Mouse (Mus musculus): Measurements from ENCODE around the gene Mafg.
A peak's percentile ranks its signal among the peaks of the same experiment; 100 is the strongest.

Gene Mafg

DNA sequence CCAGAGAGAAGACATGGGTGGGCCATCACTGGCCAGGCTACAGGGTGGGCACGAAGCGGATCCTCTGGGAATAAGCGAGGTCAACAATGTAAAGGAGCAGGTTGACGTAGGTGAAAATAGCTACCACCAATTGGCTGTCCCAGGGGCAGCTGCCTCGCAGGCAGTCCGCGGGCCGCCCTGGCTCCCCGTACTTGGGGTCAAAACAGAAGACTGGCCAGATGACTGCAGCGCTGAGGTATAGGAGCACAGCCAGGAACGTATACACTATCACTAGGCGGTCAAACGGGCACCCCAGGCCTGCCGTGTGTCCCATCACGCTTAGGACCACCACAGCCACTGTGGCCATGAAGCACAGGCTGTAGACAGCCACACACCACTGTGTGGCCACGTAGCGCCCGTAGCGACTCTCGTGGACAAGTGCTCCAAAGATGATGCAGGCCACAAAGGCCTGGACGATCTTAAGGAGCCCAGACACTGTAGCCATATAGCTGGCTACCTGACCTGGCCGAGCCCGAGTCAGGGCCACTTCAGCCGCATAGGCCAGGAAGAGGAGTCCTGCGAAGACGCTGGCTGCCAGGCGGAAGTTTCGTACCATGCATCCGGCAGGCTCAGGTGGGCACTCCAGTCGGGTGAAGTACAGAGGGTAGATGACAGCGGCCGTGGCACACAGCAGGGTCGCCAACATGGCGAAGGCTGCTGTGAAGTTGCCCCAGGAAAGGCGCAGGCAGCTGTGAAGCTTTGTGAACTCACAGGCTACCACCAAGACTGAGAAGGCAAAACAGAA lies 13.8 kb upstream of the Mafg start:
- no peak for DNase-seq (ENCODE audit: low read depth)

DNA sequence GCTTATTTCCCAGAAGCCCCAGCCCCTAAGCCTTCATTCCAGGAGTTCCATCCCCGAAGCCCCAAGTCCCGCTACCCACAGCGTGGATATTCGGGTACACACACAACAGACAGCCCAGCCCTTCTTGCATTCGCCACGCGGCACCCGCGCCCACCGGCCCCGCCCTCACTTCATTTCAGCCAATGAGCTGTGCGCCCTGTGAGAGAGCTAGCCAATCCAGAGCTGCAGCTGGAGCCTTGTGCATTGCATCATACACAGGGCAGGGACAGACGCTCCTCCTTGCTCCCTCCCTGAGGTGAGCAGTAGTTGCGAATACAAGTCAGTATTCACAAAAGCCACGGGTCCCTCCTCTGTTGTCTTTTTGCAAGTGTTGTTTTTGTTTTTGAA lies 10.2 kb upstream of the Mafg start, which contains the start of gene Pycr1:
TSS of gene Pycr1 (minus strand) at position 169 of the 387 bp plus-strand sequence.
- DNase-seq (ENCODE audit: low read depth): peak; percentile 90

DNA sequence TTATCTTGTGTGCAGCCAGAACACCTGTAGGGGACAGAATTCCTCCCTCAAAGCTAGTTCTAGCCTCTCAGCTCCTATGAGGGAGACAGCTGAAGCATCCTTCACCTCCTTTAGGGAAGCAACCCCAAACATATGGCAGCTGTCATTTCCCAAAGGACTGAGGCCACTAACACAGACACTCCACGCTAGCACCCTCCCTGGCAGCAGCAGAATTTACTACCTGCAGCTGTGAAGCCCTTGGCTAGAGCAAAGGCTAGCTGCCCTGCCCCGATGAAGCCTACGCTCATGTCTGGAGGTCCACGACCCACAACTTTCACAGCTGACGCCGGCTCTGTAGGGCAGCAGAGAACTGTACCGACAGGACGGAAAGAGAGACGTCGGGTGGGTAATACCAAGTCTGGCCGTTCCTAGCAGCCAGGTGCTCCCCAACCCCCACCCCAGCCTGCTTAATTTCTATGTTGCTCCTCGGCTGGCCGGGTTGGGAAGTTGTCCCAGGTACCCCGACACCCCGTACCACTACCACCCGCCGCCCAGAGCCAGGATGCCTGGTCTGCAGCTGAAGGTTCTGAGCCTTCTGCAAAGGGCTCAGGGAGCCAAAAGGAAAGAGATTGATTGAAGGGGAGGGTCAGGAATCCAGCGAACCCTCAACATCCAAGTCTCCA lies 9.7 kb upstream of the Mafg start:
- DNase-seq (ENCODE audit: low read depth): no peak

DNA sequence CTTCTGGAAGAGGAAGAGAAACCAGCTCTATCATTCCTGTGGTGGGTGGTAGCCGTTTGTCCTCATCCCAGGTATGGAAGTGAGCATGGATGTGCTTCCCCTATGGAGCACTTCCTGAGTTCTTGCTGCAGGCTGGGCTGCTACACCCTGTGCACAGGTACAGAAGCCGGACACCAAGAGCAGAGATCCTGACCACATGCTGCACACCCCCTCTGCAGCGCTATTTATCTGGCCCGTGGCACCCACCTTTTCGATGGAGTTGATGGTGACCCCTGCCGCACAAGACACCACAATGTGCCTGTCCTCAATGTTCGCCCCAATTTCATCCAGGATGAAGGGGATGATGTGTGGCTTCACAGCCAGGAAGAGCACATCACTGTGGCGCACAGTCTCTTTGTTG lies 8.5 kb upstream of the Mafg start:
- DNase-seq (ENCODE audit: low read depth): no peak

DNA sequence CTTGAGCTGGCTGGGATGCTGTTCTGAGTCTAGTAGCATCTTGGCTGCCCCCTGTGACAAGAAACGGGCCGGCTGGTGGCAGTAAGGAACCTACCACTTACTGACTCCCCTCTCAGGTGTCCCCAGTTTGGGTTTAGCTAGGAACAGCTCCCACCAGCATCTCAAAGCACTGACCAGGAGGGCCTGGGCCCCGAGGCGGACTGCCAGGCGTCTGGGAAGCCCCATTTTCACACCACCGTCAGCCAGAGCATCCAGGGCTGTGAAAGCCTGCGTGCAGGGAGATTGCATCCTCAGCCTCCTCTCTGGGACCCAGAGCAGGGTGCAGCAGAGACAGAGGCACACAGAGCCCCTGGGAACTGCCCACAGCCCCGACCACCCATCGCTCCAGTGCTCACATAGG lies 7.9 kb upstream of the Mafg start:
- DNase-seq (ENCODE audit: low read depth): no peak

DNA sequence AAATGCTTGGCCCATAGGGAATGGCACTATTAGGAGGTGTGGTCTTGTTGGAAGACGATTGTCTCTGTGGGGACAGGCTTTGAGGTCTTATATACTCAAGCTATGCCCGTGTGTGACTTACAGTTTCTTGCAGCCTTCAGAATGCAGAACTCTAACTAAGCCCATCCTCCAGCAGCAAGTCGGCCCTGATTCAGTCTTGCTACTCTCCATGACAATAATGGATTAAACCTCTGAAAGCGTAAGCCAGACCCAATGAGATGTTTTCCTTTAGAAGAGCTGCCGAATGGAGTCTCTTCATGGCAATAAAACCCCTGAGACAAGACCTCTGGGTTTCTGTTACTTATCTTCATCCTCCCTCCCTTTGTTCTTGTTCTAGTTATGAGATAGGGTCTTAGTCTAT lies 1.4 kb upstream of the Mafg start:
- DNase-seq (ENCODE audit: low read depth): no peak

DNA sequence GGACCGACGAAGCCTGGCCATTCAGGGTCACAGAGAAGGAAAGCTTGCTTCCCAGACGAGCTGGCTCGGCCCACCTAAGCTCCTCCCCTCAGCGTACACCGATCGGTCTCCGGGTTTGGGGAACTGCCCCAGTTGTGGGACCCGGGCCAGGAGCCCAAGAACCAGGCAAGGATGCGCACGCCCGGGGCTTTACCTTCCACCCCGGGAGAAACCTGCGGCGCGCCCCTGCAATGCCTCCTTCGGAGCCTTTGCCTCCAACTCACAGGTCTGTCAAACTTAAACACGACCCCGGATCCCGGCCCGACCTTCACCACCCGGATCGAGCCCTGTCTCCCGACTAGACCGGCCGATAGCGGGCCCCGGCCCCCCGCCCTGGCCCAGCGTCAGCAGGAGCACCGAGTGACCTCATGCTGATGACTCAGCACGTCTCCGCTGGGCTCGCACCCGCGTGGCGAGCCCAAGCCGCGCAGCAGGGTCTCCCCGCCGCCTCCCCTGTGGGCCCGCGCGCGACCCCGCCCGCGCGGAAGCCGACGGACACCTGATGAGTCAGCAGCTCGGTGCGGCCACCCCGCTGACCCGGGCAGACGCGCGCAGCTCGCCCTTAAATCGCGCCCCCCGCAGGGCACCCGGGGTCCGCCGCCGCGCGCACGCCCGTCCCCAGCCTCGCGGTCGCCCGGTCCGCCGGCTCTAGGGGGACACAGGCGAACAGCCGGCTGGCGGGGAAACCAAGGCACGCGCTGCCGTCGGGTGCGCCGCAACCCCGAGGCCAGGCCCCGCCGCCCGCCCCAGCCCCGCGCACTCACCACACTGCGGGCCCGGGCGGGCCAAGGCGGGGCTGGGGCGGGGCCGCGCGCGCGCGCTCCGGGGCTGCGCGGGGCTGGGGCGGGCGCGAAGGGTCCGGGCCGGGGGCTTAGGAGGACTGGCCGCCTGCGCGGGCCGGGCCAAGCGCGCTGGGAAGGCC lies 561 bp downstream of the Mafg start:
- peak; percentile 43 for DNase-seq (ENCODE audit: low read depth)

DNA sequence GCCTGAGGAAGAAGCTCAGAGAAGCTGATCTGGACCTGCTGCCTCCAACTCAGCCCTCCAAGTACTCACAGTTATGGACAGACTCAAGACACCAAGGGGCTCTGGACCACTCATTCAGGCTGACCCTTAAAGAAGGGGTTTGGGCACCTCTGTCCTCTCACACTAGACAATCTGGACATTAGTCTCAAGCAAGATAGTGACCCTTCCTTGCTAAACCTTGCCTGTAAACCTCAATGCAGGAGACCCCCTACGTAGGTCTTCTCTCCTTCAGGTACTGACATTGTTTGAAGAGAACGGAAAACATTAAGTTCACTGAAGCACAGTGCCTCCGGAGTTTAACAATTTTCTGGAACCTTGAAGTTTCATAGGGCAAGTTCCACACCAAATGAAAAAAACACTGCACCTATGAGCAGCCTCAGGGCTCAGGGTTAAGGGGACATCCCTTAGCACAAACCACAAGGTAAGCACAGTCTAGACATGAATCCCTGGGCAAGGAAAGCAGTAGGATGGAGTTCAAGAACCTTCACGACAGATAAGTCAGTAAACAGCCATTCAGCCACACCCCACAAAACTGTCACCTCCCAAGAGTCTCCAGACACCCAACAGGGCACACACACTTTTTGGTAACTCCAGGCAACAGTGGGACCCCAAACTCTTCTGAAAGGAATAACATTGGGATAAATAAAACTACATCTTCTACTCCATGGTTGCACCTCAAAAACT lies 1.5 kb downstream of the Mafg start:
- DNase-seq (ENCODE audit: low read depth): no peak

DNA sequence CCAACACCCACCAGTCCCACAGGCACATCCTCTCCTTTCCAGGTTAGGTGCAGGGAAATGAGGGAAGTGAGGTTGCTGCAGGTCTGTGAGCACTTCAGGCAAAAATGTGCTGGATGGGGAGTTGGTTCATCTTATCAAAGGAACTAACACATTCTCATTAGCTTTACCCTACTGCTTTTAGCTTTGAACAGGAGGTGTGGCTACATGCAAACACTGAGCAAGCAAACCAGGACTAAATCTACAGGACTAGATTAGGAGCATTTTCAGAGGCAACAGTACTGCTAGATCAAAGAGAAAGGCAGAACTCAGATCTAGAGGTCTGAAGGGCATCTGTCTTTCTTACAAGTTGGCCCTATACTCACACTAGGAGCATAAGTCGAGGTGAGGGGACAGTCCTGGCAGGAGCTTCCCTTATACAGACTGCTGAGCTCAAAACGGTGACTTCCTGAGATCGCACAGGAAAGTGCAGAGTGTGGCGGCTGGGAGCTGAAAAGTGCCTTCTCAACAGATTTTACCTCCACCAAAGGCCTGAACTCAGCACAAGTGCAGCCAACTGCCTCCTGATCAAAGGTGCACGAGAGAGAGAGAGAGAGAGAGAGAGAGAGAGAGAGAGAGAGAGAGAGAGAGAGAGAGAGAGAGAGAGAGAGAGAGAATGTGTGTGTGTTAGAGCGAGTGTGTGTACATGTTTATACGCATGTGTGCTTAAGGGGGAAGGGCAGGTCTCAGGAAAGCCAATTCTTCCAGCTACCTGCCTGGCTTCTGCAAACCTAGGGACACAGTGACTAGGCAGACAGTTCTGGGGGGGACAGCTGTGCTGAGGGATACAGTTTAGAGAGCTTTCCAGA lies 2.3 kb downstream of the Mafg start:
- no peak for DNase-seq (ENCODE audit: low read depth)

DNA sequence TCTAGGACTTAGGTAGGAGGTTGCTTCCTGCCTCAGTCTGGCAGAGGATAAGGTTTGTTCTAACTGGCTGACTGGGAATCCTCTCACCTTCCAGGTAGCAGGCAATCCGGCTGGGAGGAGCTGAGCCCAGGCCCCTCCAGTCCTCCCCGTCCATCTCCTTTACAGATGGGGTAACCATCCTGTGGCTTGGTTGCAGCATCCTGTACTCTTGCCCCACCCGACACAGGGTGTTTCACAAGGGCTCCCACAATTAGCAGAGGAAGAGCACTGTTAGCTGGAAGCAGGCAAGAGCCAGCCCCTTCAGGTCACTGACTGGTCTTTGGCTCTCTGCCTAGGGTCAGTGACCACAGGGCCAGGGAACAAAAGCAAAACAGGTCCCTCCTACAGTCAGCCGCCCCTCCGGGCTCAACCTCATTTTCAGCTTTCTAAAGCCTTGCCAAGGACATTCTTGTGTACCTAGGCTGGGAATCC lies 3.0 kb downstream of the Mafg start:
- DNase-seq (ENCODE audit: low read depth): no peak

DNA sequence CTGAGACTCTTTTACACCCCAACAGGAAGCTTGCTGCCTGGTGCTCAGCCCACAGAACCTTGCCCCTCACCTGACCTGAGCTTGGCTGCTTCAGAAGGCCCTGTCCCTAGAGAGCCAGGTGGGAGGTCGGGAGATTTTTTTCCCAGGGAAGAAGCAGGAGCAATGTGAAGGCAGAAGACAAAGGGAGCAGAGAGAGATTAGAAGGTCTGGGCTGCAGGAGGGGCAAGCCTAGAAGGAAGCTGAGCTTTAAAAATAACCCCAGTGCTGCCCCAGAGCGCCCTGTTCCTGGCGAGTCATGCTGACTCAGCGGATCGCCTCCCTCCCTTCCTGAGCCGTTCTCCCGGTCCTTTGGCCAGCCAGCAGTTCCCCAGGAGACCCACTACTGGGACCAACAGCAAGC lies 3.5 kb downstream of the Mafg start:
- no peak for DNase-seq (ENCODE audit: low read depth)

DNA sequence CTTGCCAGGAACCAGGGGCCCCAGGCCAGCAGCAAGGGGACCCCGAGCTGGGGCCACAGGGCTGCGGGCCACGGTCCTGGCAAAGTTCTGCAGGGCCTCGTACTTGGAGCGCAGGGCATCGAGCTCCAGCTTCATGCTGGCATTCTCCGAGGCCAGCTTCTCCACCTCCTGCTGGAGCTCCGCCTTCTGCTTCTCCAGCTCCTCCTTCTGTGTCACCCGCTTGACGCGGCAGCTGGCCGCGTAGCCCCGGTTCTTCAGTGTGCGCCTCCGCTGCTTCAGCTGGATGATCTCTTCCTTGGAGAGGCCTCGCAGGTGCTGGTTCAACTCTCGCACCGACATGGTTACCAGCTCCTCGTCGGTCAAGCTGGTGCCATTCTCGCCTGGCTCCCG lies 4.1 kb downstream of the Mafg start:
- no peak for DNase-seq (ENCODE audit: low read depth)

DNA sequence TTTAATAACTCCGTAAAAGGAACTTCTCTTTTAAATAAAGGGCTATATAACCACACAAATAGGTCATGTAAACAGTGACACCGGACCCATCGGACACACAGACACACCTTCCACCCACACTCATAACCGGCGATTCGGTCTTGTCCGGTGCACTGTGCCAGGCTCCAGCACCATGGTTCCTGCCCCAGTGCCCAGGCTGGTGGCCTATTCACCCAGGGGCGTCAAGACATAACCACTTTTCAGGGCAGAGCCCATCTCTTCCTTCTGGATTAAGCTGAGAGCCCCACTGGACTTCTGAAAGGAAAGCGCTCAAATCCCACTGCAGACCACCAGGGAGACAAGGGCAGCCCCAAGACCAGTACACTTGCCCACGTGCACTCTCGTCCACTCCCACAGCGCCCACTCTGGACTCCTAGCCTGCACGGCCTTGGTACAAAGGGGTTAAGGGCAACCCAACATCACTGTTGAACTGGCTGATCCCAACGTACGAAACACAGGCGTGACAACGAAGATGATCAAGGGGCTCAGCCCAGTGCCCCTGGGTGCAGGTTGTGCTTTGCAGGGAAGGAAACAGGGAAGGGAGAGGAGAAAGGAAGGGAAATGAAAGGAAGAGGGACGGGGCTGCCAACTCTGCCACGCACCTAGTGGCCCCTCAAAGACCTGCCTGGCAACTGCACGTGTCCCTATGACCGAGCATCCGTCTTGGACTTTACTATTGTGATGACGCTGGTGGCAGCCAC lies 4.6 kb downstream of the Mafg start:
- DNase-seq (ENCODE audit: low read depth): no peak

DNA sequence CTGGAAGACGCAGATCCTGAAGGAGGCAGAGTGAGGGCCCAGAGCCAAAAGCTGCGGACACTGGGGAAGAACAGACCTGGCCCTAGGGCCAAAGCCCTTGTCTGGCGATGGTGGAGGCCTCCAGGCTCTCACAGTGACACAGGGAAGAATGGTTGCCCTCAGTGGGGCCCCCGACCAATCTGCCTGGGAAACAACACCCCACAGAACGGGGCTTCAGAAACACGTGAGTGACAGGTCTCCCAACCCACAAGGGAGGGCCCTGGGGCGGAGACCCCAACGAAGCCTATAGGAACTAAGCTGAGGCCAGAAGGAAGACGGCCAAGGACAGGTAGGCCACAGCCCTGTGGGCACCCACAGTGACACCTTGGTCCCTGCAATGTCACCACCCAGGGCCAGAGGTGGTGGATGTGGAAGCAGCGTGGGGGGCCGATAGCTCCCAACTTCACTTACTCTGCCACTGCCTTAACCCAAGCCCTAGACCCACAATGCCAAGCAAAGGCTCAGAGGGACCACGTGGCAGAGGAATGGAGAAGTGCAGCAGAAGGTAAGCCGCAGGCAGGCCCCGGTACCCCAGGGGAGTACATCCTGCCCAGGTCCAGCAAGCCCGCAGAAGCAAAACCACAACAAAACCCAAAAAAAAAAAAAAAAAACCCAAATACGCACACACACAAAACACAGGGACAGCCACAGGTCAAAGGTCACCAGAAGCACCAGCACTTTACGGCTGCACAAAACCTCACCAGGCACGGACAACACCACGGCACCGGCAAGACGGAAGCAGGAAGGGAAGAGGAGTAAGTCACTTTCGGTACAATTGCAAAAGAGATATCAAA lies 5.7 kb downstream of the Mafg start:
- no peak for DNase-seq (ENCODE audit: low read depth)

DNA sequence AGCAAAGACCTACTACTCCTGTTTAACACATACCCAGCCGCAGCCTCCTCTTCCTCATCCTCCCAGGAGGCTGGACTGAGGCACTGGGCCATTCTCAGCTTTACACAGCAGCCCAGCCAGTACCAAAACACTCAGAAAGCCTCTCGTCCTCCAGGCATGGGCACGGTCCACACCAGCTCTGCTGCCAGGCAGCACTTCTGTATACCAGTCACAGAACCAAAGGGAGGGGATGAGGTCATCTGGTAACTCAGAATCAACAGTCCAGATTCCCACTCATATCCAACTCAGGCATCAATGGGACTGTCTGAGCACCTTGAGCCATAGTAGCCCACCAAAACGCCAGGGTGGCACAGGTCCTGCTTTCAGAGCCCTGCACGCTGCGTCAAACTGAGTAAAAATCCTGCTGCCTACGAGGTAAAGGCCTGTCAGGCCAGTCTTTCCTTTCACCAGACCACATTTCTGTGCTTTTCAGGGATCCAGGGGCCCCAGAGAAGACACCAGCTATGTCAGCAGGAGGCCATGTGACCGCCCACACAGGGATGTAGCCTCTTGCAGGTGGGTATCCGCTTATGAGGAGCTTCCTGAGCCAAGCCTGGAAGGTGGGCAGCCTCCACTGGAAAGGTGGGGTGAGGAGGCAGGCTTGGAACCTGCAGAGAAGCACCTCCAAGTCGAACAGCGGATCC lies 6.5 kb downstream of the Mafg start:
- no peak for DNase-seq (ENCODE audit: low read depth)

DNA sequence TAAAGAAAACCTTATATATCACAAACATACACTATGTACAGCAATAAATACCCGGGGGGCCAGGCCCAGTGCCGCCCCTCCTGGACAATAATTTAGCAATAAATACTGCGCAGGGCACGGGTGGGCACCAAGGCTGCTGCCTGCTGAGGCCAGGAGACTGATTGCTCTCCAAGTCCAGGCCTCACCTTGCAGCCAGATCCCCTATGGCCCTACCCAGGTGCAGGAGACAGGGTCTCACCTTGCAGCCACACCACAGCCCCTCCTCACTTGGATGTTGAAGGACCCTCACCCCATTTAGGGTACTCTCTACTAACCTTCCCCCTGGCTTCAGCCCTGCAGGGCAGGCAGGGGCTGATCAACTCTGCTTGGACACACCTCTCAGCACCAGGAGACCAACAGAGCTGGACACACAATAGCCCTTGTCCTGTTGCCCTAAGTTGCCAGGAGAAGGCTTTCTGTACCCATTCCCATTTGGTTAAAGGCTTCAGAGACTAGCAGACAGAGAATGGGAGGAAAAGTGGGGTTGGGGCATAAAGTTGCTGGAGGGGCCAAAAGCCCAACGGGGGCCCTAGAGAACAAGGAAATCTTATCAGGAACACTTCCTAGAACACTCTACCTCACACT lies 8.1 kb downstream of the Mafg start, which contains the start of gene Sirt7:
TSS of gene Sirt7 (minus strand) at position 89 of the 624 bp plus-strand sequence.
- DNase-seq (ENCODE audit: low read depth): no peak

DNA sequence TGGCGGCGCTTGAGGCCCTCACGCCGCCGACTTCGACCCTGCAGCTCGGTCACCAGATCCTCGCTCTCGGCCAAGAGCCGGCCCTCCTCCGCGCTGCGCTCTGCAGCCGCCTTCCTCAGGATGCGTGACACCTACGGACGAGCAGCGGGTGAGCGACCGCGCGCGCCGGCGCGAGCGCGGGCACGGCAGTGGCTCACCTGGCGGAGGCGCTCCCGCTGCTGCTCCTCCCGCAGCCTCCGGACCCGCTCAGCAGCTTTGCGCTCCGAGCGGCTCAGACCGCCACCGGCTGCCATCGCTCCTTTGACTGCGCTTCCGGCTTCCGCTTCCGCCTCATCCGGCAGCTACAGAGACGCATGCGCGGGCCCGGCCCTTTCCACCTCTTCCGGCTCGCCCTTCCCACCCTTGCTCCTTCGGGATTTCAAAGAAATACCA lies 8.7 kb downstream of the Mafg start:
- DNase-seq (ENCODE audit: low read depth): peak; percentile 35

Data from fibroblast of lung, adult 2 months (primary cell).